Mouse (Mus musculus) ovary, adult 2 months (tissue): Measurements from ENCODE around the gene C130050O18Rik. TPM values are rescaled to one million over a fixed set of nuclear protein-coding genes. Genes with fewer than 3 reads are reported as not detected.

Experiments
- polyA plus RNA-seq: library from polyadenylated mRNA; depleted of rRNA; stranded (reverse); fragments of >200 nt; gene quantifications from 2 replicates; pipeline ENCODE4 v1.2.3, GENCODE M21; 2012; rRNA removed

Gene C130050O18Rik
- polyA plus RNA-seq = 1.5 and 2.4 TPM in 2 replicates

DNA sequence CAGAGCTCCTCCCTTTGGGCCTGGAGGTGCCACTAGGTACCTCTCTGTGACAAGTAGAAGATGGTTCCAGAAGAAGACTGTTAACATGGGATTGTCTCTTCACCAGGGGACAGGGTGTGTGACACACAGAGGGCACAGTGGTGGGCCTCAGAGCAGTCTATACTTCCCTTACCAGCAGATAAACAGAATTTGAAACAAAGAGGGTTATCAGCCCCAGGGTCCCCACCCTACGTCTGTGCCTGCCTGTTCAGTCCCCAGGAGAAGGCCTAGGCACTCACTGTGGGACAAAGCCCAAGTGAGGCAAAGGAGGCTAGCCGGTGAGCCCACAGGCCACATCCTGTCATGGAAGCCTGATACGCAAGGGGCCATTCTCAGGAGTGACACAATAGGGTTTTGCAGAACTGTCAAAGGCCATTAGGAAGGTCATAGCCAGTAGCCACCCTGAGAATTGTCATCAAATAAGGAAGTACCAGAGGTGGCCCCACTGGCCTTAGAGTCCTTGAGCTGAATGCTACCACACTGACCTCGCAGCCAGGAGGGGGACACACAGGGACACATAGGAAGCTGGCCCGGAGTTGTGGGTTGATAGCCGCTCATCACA lies at the start of gene C130050O18Rik:
TSS of gene C130050O18Rik (plus strand) at position 480 of the 601 bp plus-strand sequence.

DNA sequence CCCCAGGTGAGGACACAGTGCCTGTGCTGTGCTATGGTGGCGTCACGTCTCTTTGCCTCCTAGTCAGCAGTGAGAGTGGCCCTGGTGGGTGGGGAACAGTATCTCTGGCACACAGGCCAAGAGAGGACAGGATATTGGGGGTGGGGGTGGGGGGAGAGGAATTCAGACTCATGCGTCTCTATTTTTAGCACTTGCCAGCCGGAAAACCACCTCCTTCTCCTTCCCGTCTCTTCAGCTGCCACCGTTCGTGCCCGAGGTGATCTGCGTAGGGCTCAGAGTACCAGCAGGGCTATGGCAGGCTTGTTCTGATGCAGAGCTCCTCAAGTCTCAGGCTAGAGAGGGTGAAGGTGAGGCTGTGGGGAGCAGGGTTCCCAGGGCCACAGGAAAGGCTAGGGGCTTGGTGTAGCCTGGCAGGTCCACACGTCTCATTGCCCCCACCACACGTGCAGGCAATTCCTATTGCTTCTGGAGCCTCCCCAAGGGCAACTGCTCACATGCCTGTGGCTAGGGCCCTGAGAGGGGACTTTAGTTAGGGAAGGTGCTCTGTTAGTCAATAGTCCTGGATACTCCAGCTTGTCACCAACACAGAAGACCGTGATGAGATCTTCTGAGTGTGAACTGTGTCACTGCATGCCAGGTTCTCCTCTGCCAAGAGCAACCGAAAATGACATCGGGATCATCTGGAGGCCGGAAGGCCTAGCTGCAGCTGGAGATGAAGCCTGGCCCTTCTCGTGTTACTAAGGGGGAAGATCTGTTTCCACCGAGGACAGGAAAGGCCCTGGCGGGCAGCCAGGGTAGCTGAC lies 27.4 kb upstream of the C130050O18Rik start, which contains the start of gene Gpr146:
TSS of gene Gpr146 (plus strand) at position 230 of the 803 bp plus-strand sequence.

DNA sequence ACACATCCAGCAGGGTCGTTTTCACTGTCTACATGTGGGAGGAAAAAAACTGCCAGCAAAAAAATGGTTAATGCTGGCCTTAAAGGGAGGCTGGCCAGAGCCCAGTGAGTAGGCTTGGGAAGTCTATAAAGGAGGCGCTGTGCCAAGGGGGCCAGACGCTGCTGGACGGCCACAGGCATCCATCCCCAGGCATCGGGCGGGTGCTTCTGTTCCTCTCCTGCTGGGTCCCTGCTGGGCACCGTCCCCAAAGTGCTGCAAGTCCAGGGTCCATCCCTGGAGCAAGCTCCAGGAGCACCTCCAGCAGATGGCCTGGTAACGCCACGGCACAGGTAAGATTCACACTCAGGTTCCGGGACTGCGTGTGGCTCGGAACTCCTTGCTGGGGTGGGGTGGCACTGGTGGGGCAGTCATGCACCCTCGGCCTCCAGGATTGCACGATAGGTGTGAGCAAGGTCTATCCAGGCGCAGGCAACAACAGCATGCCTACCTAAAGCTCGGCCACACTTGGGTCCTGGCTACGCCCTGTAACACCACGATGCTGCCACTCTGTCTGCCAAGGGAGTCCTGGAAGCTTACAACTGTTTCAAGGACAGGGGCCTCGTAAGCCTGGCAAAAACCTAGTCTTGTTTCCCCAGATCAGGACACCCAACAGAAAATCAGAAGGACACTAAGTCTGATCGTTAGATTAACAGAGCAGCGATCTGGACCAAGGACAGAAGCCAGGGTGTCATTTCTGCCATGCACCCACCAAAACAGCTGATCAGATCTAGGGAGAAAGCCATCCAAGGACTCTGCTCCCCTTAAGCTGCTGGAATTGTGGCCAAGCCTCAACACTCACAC lies 18.2 kb downstream of the C130050O18Rik start, which contains the start of gene Gper1:
TSS of gene Gper1 (plus strand) at position 126 of the 840 bp plus-strand sequence.

DNA sequence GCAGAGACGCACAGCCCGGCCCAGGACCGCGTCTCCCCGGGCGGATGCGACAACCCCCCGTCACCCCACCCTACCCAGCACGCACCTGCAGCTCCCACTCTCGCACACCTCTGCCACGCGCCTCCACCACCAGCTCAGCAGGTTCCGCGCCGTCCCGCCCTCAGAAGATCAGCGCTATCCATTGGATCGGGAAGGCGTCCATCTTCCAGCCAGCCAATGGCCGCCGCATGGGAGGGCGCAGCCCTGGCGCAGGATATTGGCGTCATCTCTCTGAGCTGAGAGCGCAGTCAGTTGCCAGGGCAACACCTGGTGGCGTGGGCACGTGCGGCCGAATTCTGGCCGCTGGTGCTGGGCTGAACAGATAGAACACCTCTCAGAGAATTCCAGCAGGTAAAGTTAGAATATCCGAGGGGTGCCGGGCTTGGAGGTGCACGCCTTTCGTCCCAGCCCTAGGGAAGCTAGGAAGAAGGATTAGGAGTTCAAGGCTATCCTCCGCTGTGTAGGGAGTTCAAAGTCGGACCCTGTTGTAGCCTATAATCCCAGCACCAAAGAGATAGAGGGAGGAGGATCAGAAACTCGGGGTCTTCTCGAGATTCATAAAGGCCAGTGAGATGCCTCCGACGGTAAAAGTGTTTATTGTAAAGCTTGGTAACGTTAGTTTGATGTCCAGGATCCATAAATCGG lies 55.4 kb downstream of the C130050O18Rik start, which contains the start of gene 3110082I17Rik:
TSS of gene 3110082I17Rik (minus strand) at position 144 of the 684 bp plus-strand sequence.

Other genes with a start within 250 kb of the C130050O18Rik start
- gene Sun1, start 204.6 kb upstream of the C130050O18Rik start, polyA plus RNA-seq = 56.8 and 64.1 TPM in 2 replicates
- 306 and 544 TPM in 2 replicates for gene Get4, start 153.0 kb upstream of the C130050O18Rik start, polyA plus RNA-seq
- 6.9 and 7.4 TPM in 2 replicates for gene Adap1, start 79.7 kb upstream of the C130050O18Rik start, polyA plus RNA-seq
- gene Cox19, start 53.9 kb upstream of the C130050O18Rik start, polyA plus RNA-seq = 56.4 and 75.0 TPM in 2 replicates
- 0.50 and 1.6 TPM in 2 replicates for gene Cyp2w1, start 52.7 kb upstream of the C130050O18Rik start, polyA plus RNA-seq
- 30.7 and 31.7 TPM in 2 replicates for gene Gpr146, start 27.6 kb upstream of the C130050O18Rik start, polyA plus RNA-seq
- 4.0 and 5.0 TPM in 2 replicates for gene Gper1, start 17.9 kb downstream of the C130050O18Rik start, polyA plus RNA-seq
- 18.3 and 24.8 TPM in 2 replicates for gene 3110082I17Rik, start 55.2 kb downstream of the C130050O18Rik start, polyA plus RNA-seq
- 10.3 and 16.7 TPM in 2 replicates for gene Zfand2a, start 79.3 kb downstream of the C130050O18Rik start, polyA plus RNA-seq
- not detected in 2 replicates for gene Uncx, start 138.2 kb downstream of the C130050O18Rik start, polyA plus RNA-seq